Mouse (Mus musculus) heart, postnatal 0 days (tissue): ENCODE results near the gene Vps35. TPM values are rescaled to one million over a fixed set of nuclear protein-coding genes. Genes with fewer than 3 reads are reported as not detected.

Experiments
- ATAC-seq: fragments of 200-750 bp; cut with Nextera tagmentation; 2 replicates; pipeline ENCODE4 v1.8.0; 2017; ENCODE audit warnings: low read depth, moderate number of reproducible peaks, moderate library complexity; ENCODE audit not compliant: insufficient read depth
- DNase-seq: peaks from one replicate; pipeline ENCODE4 v3.0.0-alpha.2; 2016; ENCODE audit warnings: low spot score
- H3K27ac ChIP-seq: fragments of 300-500 bp; sonication (generic); 2 replicates; pipeline ENCODE4 v1.5.1; 2014; ENCODE audit warnings: low read depth, mild to moderate bottlenecking
- H3K27me3 ChIP-seq: fragments of 300-500 bp; sonication (generic); 2 replicates; pipeline ENCODE4 v1.6.1; 2014; ENCODE audit warnings: low read length, mixed read lengths; ENCODE audit not compliant: control insufficient read depth, insufficient read depth
- H3K36me3 ChIP-seq: fragments of 300-500 bp; sonication (generic); replicated peaks from 2 replicates; pipeline ENCODE4 v1.6.1; 2014; ENCODE audit warnings: low read length, mixed read lengths; ENCODE audit not compliant: control insufficient read depth, insufficient read depth
- H3K4me1 ChIP-seq: fragments of 300-500 bp; sonication (generic); 2 replicates; pipeline ENCODE4 v1.6.1; 2014; ENCODE audit warnings: antibody characterized with exemption; ENCODE audit not compliant: control insufficient read depth, insufficient read depth
- H3K4me2 ChIP-seq: fragments of 300-500 bp; sonication (generic); 2 replicates; pipeline ENCODE4 v1.6.1; 2014; ENCODE audit warnings: low read depth, mild to moderate bottlenecking, low read length, moderate library complexity
- H3K4me3 ChIP-seq: fragments of 300-500 bp; sonication (generic); 2 replicates; pipeline ENCODE4 v1.5.1; 2014; ENCODE audit warnings: low read depth, low read length
- H3K9ac ChIP-seq: fragments of 300-500 bp; sonication (generic); replicated peaks from 2 replicates; pipeline ENCODE4 v1.6.1; 2014; ENCODE audit warnings: low read depth, low read length, mixed read lengths
- H3K9me3 ChIP-seq: fragments of 300-500 bp; sonication (generic); replicated peaks from 2 replicates; pipeline ENCODE4 v1.6.1; 2016; ENCODE audit warnings: low read length; ENCODE audit not compliant: control insufficient read depth
- CTCF ChIP-seq: IDR thresholded peaks from 2 replicates; pipeline ENCODE4 v1.5.1; 2016; ENCODE audit warnings: antibody characterized with exemption, control low read depth, low read depth
- EP300 ChIP-seq: IDR thresholded peaks from 2 replicates; pipeline ENCODE4 v1.6.1; 2016; ENCODE audit warnings: antibody characterized with exemption, low read depth
- WGBS: fragments of 180-500 bp; shearing (Covaris S2); extraction: QIAGEN DNeasy Blood & Tissue Kit; methylation state at CpG from one replicate; pipeline ENCODE4 v1.1.7; 2014; 5-methylcytosine and 5-hydroxymethylcytosine counted together
- polyA plus RNA-seq: library from polyadenylated mRNA; unstranded; fragments of >200 nt; fragmentation: Nextera tagmentation; extraction: Ambion mirVana; gene quantifications from 2 replicates; pipeline ENCODE4 v1.2.1, GENCODE M21; 2015
- total RNA-seq: library from RNA; depleted of rRNA; stranded (reverse); fragments of >200 nt; gene quantifications from 2 replicates; pipeline ENCODE4 v1.2.3, GENCODE M21; 2014; ENCODE audit warnings: low replicate concordance; rRNA removed

Gene Vps35
- total and polyA plus RNA-seq, 2 experiments from 2014 or later: 77.2 to 82.3 TPM

DNA sequence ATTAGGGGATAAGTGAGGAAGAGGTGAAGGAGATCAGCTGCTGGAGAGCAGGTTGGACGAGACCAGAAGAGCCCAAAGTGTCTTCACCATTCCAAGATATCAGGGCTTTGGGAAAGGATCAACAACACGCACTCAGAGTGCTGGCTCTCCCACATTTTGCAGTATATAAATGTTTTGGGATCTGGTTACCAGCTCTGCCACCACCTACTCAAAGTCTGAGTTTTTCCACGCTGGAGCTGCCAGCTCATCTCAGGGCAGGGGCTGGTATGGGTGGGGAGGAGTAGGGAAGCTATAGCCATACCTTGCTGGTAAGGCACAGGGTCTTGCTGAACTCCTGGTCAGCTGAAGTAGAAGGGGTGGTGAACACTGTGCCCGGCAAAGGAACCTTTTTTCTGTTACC is 79.4 kb downstream of the Vps35 start:
- Histone ChIP-seq H3K27me3 (no peaks in the 10 kb centered on the region), H3K27ac (peak overlapping the region; percentile 73), H3K4me1 (no peaks in the 10 kb centered on the region), H3K4me2 (no peak overlapping the region), H3K36me3 (no peaks in the 10 kb centered on the region), H3K9me3 (no peaks in the 10 kb centered on the region), H3K4me3 (no peak overlapping the region), H3K9ac (no peak overlapping the region)
- TF ChIP-seq EP300: no peak
- TF ChIP-seq CTCF: no peak
- DNase-seq: no peak
- 72% methylated on average over 4 of the region's 4 CpGs for WGBS
- no peak for ATAC-seq

Other genes with a start within 250 kb of the Vps35 start
- 29.1 and 32.6 TPM in 2 replicates for gene Fbxw9, start 239.7 kb downstream of the Vps35 start, total RNA-seq
- gene Fbxw9, start 239.7 kb downstream of the Vps35 start, polyA plus RNA-seq: 16.2 and 16.5 TPM in 2 replicates
- not detected in 2 replicates for gene Gm5741, start 231.8 kb downstream of the Vps35 start, total RNA-seq
- gene Gm5741, start 231.8 kb downstream of the Vps35 start, polyA plus RNA-seq: not detected in 2 replicates
- 25.9 and 48.2 TPM in 2 replicates for gene Dhps, start 228.0 kb downstream of the Vps35 start, total RNA-seq
- gene Dhps, start 228.0 kb downstream of the Vps35 start, polyA plus RNA-seq: 45.0 and 48.3 TPM in 2 replicates
- 101 and 116 TPM in 2 replicates for gene Wdr83os, start 219.1 kb downstream of the Vps35 start, total RNA-seq
- 99.8 and 103 TPM in 2 replicates for gene Wdr83os, start 219.1 kb downstream of the Vps35 start, polyA plus RNA-seq
- gene Wdr83, start 218.5 kb downstream of the Vps35 start, total RNA-seq: 16.2 and 31.0 TPM in 2 replicates
- gene Wdr83, start 218.5 kb downstream of the Vps35 start, polyA plus RNA-seq: 38.8 and 42.9 TPM in 2 replicates
- 47.2 and 87.1 TPM in 2 replicates for gene Man2b1, start 216.5 kb downstream of the Vps35 start, total RNA-seq
- gene Man2b1, start 216.5 kb downstream of the Vps35 start, polyA plus RNA-seq: 24.0 and 24.9 TPM in 2 replicates
- 0.15 TPM in 1 of 2 replicates, not detected in the other for gene Zfp791, start 176.7 kb downstream of the Vps35 start, total RNA-seq
- gene Zfp791, start 176.7 kb downstream of the Vps35 start, polyA plus RNA-seq: 0.97 and 1.2 TPM in 2 replicates
- gene Cks1brt, start 147.9 kb downstream of the Vps35 start, total RNA-seq: not detected in 2 replicates
- gene Cks1brt, start 147.9 kb downstream of the Vps35 start, polyA plus RNA-seq: not detected in 2 replicates
- not detected in 2 replicates for gene Olfr371, start 73.8 kb downstream of the Vps35 start, total RNA-seq
- gene Olfr371, start 73.8 kb downstream of the Vps35 start, polyA plus RNA-seq: not detected in 2 replicates
- 15.9 and 23.3 TPM in 2 replicates for gene Orc6, start 170 bp downstream of the Vps35 start, total RNA-seq
- 25.7 and 26.3 TPM in 2 replicates for gene Orc6, start 170 bp downstream of the Vps35 start, polyA plus RNA-seq
- 398 and 403 TPM in 2 replicates for gene Mylk3, start 86.5 kb upstream of the Vps35 start, total RNA-seq
- gene Mylk3, start 86.5 kb upstream of the Vps35 start, polyA plus RNA-seq: 321 and 340 TPM in 2 replicates
- gene 4921524J17Rik, start 133.0 kb upstream of the Vps35 start, total RNA-seq: 23.8 and 27.6 TPM in 2 replicates
- gene 4921524J17Rik, start 133.0 kb upstream of the Vps35 start, polyA plus RNA-seq: 67.6 and 75.7 TPM in 2 replicates
- 16.3 and 25.1 TPM in 2 replicates for gene Gpt2, start 192.8 kb upstream of the Vps35 start, total RNA-seq
- 5.9 and 6.7 TPM in 2 replicates for gene Gpt2, start 192.8 kb upstream of the Vps35 start, polyA plus RNA-seq